Mouse (Mus musculus) embryonic facial prominence, embryonic 11.5 days (tissue): ENCODE measurements around the gene Cbfa2t3. TPM values are rescaled to one million over a fixed set of nuclear protein-coding genes. Genes with fewer than 3 reads are reported as not detected.

Source experiments
- ATAC-seq: fragments of 200-750 bp; cut with Nextera tagmentation; replicated peaks from 2 replicates; pipeline ENCODE4 v1.8.0; 2017; ENCODE audit warnings: low read depth; ENCODE audit not compliant: insufficient number of reproducible peaks, low FRiP score, low TSS enrichment
- DNase-seq: peaks from one replicate; pipeline ENCODE4 v3.0.0-alpha.2; 2015; ENCODE audit warnings: low spot score
- H3K27ac ChIP-seq: fragments of 300-500 bp; sonication (generic); replicated peaks from 2 replicates; pipeline ENCODE4 v1.5.1; 2014; ENCODE audit warnings: mild to moderate bottlenecking, low read depth, low read length, control low read depth
- H3K27me3 ChIP-seq: fragments of 300-500 bp; sonication (generic); 2 replicates; pipeline ENCODE4 v1.6.1; 2014; ENCODE audit warnings: mild to moderate bottlenecking, low read length, moderate library complexity, mixed read lengths; ENCODE audit not compliant: control insufficient read depth, insufficient read depth
- H3K36me3 ChIP-seq: fragments of 300-500 bp; sonication (generic); replicated peaks from 2 replicates; pipeline ENCODE4 v1.6.1; 2014; ENCODE audit warnings: low read depth, mild to moderate bottlenecking, low read length, moderate library complexity, mixed read lengths; ENCODE audit not compliant: control insufficient read depth, insufficient read depth
- H3K4me1 ChIP-seq: fragments of 300-500 bp; sonication (generic); 2 replicates; pipeline ENCODE4 v1.6.1; 2014; ENCODE audit warnings: low read length, mixed read lengths; ENCODE audit not compliant: control insufficient read depth, insufficient read depth
- H3K4me2 ChIP-seq: fragments of 300-500 bp; sonication (generic); 2 replicates; pipeline ENCODE4 v1.6.1; 2014; ENCODE audit warnings: low read depth, mild to moderate bottlenecking, control low read depth, low read length, moderate library complexity
- H3K4me3 ChIP-seq: fragments of 300-500 bp; sonication (generic); 2 replicates; pipeline ENCODE4 v1.5.1; 2014; ENCODE audit warnings: low read depth, low read length, control low read depth
- H3K9ac ChIP-seq: fragments of 300-500 bp; sonication (generic); replicated peaks from 2 replicates; pipeline ENCODE4 v1.6.1; 2014; ENCODE audit warnings: mild to moderate bottlenecking, control low read depth, low read length
- H3K9me3 ChIP-seq: fragments of 300-500 bp; sonication (generic); replicated peaks from 2 replicates; pipeline ENCODE4 v1.6.1; 2016; ENCODE audit warnings: mild to moderate bottlenecking, low read length, inconsistent platforms, mixed read lengths; ENCODE audit not compliant: control insufficient read depth
- WGBS: fragments of 180-500 bp; shearing (Covaris S2); extraction: QIAGEN DNeasy Blood & Tissue Kit; methylation state at CpG from one replicate; pipeline ENCODE4 v1.1.7; 2014; 5-methylcytosine and 5-hydroxymethylcytosine counted together
- polyA plus RNA-seq: library from polyadenylated mRNA; unstranded; fragments of >200 nt; fragmentation: Nextera tagmentation; extraction: Ambion mirVana; gene quantifications from 2 replicates; pipeline ENCODE4 v1.2.1, GENCODE M21; 2014

Cbfa2t3 gene
- 1.9 and 2.1 TPM in 2 replicates for polyA plus RNA-seq

GRCm38 (mm10) chr8:122699005-122699492, at the start of gene Cbfa2t3:
Cbfa2t3 (minus strand) TSS chr8:122699109.
- Histone ChIP-seq H3K4me3 (0 out of 2 replicates have a peak within 1 kb of the TSS, but pooled peaks have one; percentile 3), H3K9ac (no peak within 1 kb of the TSS), H3K4me2 (no peak within 1 kb of the TSS), H3K36me3 (no peaks in the 10 kb centered on the region), H3K9me3 (no peaks in the 10 kb centered on the region), H3K4me1 (no peaks in the 10 kb centered on the region), H3K27me3 (no peaks in the 10 kb centered on the region), H3K27ac (no peak within 1 kb of the TSS)
- 55% methylated on average over 13 of the region's 13 CpGs for WGBS
- ATAC-seq = peak; percentile 66; the same call in 1 of the 2 replicates
- no peak for DNase-seq

- H3K27me3 ChIP-seq = peaks cover 6% of the 10 kb centered on the region; the same call in 1 of the 2 replicates
- H3K27ac ChIP-seq = no peak overlapping the region
- H3K4me3 ChIP-seq = no peak overlapping the region
- peaks cover 12% of the 10 kb centered on the region for H3K4me1 ChIP-seq
- ATAC-seq = no peak
- H3K36me3 ChIP-seq = no peaks in the 10 kb centered on the region
- no peak for DNase-seq
- no peak overlapping the region for H3K9ac ChIP-seq
- 100% methylated on average over 1 of the region's 1 CpGs for WGBS
- H3K9me3 ChIP-seq = no peaks in the 10 kb centered on the region
- H3K4me2 ChIP-seq = no peak overlapping the region
These were observed 48.9 kb upstream of the Cbfa2t3 start for GRCm38 (mm10) chr8:122747825-122748224.

GRCm38 (mm10) chr8:122746439-122746838, 47.5 kb upstream of the Cbfa2t3 start:
- 0 out of 2 replicates have a peak overlapping the region, but pooled peaks have one; percentile 41 for H3K27ac ChIP-seq
- no peak for DNase-seq
- no peak overlapping the region for H3K4me3 ChIP-seq
- H3K27me3 ChIP-seq = peaks cover 6% of the 10 kb centered on the region; the same call in 1 of the 2 replicates
- ATAC-seq = no peak
- 52% methylated on average over 7 of the region's 7 CpGs for WGBS
- H3K4me2 ChIP-seq = no peak overlapping the region
- H3K9ac ChIP-seq = 0 out of 2 replicates have a peak overlapping the region, but pooled peaks have one; percentile 2
- H3K4me1 ChIP-seq = peaks cover 12% of the 10 kb centered on the region
- no peaks in the 10 kb centered on the region for H3K9me3 ChIP-seq
- H3K36me3 ChIP-seq = no peaks in the 10 kb centered on the region

GRCm38 (mm10) chr8:122745750-122746275, 46.9 kb upstream of the Cbfa2t3 start:
- WGBS = 7% methylated on average over 16 of the region's 16 CpGs

GRCm38 (mm10) chr8:122745022-122745749, 46.3 kb upstream of the Cbfa2t3 start:
- Histone ChIP-seq H3K27ac (no peak overlapping the region), H3K4me2 (peak overlapping the region; percentile 27; the same call in 1 of the 2 replicates), H3K36me3 (no peaks in the 10 kb centered on the region), H3K27me3 (peaks cover 6% of the 10 kb centered on the region; the same call in 1 of the 2 replicates), H3K4me1 (peaks cover 12% of the 10 kb centered on the region), H3K4me3 (no peak overlapping the region), H3K9ac (no peak overlapping the region; the same call in 1 of the 2 replicates), H3K9me3 (no peaks in the 10 kb centered on the region)
- DNase-seq = no peak
- ATAC-seq = peak; percentile 36; the same call in 1 of the 2 replicates
- 36% methylated on average over 17 of the region's 17 CpGs for WGBS

More at GRCm38 (mm10) chr8:122745750-122746275, 46.9 kb upstream of the Cbfa2t3 start:
- peak overlapping the region; percentile 27 for H3K4me2 ChIP-seq
- H3K4me1 ChIP-seq = peaks cover 12% of the 10 kb centered on the region
- H3K9ac ChIP-seq = peak overlapping the region; percentile 2; the same call in 1 of the 2 replicates
- no peaks in the 10 kb centered on the region for H3K9me3 ChIP-seq
- peak; percentile 28 for DNase-seq
- H3K27ac ChIP-seq = 0 out of 2 replicates have a peak overlapping the region, but pooled peaks have one; percentile 41
- ATAC-seq = peak; percentile 66
- H3K27me3 ChIP-seq = peaks cover 6% of the 10 kb centered on the region; the same call in 1 of the 2 replicates
- no peaks in the 10 kb centered on the region for H3K36me3 ChIP-seq
- no peak overlapping the region for H3K4me3 ChIP-seq

GRCm38 (mm10) chr8:122742471-122742870, 43.6 kb upstream of the Cbfa2t3 start:
- Histone ChIP-seq H3K9me3 (no peaks in the 10 kb centered on the region), H3K36me3 (no peaks in the 10 kb centered on the region), H3K4me1 (peaks cover 12% of the 10 kb centered on the region), H3K9ac (no peak overlapping the region), H3K27me3 (peaks cover 6% of the 10 kb centered on the region; the same call in 1 of the 2 replicates), H3K4me3 (no peak overlapping the region), H3K27ac (no peak overlapping the region), H3K4me2 (no peak overlapping the region)
- 11% methylated on average over 19 of the region's 19 CpGs for WGBS
- no peak for ATAC-seq
- no peak for DNase-seq

GRCm38 (mm10) chr8:122739102-122739725, 40.3 kb upstream of the Cbfa2t3 start:
- WGBS = 16% methylated on average over 10 of the region's 11 CpGs
- DNase-seq (no peak), ATAC-seq (no peak)
- H3K9me3 ChIP-seq = no peaks in the 10 kb centered on the region
- H3K36me3 ChIP-seq = no peaks in the 10 kb centered on the region
- H3K4me3 ChIP-seq = no peak overlapping the region
- H3K4me1 ChIP-seq = no peaks in the 10 kb centered on the region
- no peak overlapping the region for H3K9ac ChIP-seq
- no peak overlapping the region for H3K4me2 ChIP-seq
- H3K27ac ChIP-seq = no peak overlapping the region
- no peaks in the 10 kb centered on the region for H3K27me3 ChIP-seq
